Mouse (Mus musculus): ENCODE measurements at regions not wholly inside any gene's neighbourhood (a gene's known extent, or its start where the extent isn't known, plus 50 kb on each side); places are given as distances from the start of the nearest gene placed in this dataset.

- no peak for TF ChIP-seq CTCF (IDR thresholded peaks at IDR 0.05; ENCODE audit: low read depth, low read length)
- TF ChIP-seq GATA1 (IDR thresholded peaks at IDR 0.05; ENCODE audit: borderline replicate concordance, low read length), result no peak
Measured at GRCm38 (mm10) chr12:27164920-27165504, 177.4 kb downstream of the Sox11 start.
